Mouse (Mus musculus): ENCODE measurements at regions not wholly inside any gene's neighbourhood (a gene's known extent, or its start where the extent isn't known, plus 50 kb on each side); places are given as distances from the start of the nearest gene placed in this dataset.

GRCm38 (mm10) chr3:146337429-146337828, 67.0 kb upstream of the Ssx2ip start:
- no peak for DNase-seq (ENCODE audit: low spot score in 2 of 2)

GRCm38 (mm10) chr3:146337861-146338281, 66.6 kb upstream of the Ssx2ip start:
- no peak for DNase-seq (ENCODE audit: low spot score in 2 of 2)

GRCm38 (mm10) chr3:146338445-146338844, 66.0 kb upstream of the Ssx2ip start:
- no peak for DNase-seq (ENCODE audit: low spot score in 2 of 2)

GRCm38 (mm10) chr3:146340316-146341055, 64.0 kb upstream of the Ssx2ip start:
- DNase-seq (ENCODE audit: low spot score in 2 of 2), result no peak

DNA sequence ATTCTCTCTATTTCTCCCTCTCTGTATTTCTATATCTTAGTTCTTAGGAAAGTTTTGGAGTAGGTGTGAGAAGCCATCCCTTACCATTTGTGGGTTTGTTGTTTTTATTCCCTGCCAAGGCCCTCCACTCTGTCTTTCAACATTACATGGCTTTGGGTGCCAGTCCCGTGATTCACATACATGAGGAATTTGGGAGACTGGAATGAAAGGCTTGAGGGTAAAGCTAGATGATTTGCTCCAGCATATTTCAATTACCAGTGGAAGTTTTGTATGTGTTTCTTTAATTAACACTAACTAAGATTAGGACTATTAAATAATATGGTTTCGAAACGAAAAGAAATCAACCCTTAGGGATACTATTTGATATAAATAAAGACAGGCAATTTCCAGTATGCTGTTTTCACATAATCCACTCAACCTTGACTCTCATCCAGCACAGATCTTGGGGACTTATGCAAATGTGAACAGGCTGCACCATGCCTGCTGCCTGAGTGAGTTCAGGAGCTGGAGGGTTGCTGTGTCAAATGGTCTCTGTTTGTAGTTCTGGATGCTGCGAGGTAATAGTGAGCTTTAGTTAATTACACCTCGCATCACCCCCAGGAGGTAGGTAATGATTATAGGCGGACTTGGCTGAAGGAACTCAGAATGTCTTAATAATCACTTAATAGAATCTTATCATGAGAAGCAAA, 62.6 kb upstream of the Ssx2ip start:
- no peak for DNase-seq (ENCODE audit: low spot score in 2 of 2)

DNA sequence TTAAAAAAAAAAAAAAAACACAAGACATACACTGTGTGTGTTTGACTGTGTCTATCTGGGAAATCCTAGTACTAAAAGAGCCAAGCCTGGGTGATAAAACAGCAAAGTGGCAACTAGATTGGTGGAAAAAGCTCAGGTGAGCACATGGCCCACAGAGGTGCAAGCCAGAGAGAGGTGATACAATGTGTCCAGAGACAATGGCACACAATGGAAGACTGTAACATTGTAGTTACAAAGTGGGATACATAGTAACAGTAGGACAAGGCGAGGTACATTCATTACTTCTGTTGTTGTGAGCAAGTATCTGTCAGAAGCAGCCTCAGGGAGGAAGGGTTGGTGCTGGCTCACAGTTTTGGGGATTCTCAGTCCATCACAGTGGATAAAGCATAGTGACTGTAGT, 61.7 kb upstream of the Ssx2ip start:
- DNase-seq (ENCODE audit: low spot score in 2 of 2), result no peak

DNA sequence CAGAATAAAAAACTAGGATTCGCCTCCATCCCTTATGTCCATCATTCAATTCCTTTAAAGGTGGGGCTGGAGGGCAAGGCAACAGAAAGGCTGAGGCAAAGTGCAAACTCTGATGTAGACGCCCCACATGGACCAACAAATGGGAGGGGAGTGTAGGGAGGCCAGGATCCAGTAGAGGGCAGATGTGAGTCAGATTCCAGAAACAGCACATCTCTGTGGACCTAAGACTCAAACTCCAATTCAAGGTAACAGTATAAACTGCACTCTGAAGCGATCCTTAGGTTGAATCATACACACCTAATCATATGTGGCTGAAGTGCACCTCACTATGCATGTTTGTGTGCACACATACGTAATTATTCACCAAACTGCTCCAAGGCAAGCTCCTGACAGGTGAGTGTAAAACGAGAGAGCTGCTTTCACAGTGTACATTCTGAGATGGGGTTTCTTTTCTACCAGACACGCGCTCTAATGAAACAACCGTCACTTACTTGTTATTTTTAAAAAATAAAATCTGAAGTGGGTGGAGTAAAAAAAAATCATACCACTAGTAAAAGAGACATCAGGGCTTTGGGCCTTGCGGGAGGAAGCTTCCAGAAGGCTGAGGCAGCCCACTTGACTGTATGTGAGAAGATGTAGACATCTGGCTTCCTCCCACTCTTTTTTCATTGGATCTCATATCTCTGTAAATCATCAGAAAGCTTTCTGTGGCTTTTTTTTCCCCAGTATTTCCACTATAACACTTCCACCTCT, 60.6 kb upstream of the Ssx2ip start:
- peak; percentile 20 to 68 for DNase-seq (ENCODE audit: low spot score in 2 of 2)

GRCm38 (mm10) chr3:146344402-146345025, 59.9 kb upstream of the Ssx2ip start:
- DNase-seq (ENCODE audit: low spot score in 2 of 2), result no peak

DNA sequence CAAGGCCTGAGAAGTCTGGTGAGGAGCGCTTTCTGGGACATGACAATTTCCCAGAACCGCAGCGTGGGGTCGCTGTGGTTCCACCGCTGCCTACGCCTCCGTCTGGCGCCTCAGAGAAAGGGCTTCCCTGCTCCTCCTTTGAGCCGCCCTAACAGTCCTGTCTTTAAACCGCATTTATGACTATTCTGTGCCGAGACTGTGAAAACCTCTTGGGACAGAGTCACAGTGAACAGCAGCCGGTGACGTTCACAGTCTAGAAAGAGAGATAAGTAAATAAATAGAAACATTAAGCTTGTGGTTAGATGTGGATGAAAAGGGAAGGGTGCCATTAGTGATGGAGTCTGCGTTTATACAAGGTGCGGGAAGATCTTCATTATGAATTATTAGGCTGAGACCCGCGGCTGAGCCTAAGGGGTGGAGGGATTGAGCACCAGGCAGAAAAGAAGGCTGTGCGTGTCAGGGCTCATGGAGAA, 59.1 kb upstream of the Ssx2ip start:
- DNase-seq (ENCODE audit: low spot score in 2 of 2), result peak; percentile 23 to 64

GRCm38 (mm10) chr3:146345946-146346345, 58.5 kb upstream of the Ssx2ip start:
- no peak for DNase-seq (ENCODE audit: low spot score in 2 of 2)

DNA sequence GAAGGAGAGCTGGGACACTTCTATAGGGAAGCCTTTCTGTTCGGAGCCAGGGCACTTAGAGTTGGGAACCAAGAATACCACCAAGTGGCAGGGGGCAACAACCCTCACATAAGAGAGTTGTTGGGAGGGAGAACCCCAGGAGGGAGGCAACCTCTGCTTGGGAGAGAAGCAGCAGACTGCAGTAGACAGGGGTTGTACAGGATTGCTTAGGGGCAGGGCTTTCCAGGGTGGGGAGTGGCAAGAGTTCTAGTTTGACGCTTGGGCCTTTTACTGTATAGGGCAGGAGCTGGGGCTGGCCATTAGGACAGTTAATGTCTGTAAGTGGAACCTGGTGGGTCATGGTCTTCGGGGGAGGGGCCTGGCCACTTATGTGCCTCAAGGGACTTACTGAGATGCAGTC, 57.1 kb upstream of the Ssx2ip start:
- no peak for DNase-seq (ENCODE audit: low spot score in 2 of 2)

DNA sequence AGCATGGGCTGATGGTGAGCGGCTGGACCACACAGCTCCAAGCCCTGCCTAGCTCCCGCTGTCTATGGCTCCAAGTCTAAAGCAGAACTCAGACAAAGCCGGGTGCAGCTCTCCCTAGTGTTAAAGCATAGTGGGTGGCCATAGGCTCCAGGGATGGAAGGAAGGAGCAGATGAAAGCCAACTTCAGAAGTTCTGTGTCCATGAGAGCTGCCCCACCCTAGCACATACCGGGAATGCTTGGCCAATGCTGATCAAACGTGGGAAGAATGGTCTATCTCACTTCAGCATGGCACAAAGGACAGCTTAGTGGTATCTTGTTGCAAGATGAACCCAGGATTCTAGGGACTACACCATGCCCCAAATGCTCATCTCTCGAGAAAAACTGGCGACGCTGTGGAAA, 55.5 kb upstream of the Ssx2ip start:
- DNase-seq (ENCODE audit: low spot score in 2 of 2), result no peak

DNA sequence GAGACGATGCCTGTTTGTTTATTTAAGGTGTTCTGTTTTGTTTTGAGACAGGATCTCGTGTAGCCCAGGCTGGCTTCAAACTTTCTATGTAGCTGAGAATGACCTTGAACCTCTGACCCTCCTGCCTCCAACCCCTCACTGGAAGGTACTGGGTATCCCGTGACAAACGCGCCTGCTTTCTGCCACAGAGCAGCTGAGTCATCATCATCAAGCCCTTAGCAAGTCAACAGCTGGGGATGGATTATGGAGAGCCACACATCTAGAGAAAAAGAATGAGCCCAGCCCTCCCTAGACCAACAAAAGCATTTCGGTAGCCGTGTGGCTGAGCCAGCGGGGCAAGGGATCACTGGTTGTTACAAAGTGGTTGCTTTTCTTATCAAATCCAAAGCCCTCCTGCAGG, 55.0 kb upstream of the Ssx2ip start:
- DNase-seq (ENCODE audit: low spot score in 2 of 2), result no peak

GRCm38 (mm10) chr3:146350126-146350525, 54.3 kb upstream of the Ssx2ip start:
- DNase-seq (ENCODE audit: low spot score in 2 of 2), result no peak

GRCm38 (mm10) chr3:146351468-146351867, 53.0 kb upstream of the Ssx2ip start:
- DNase-seq (ENCODE audit: low spot score in 2 of 2), result no peak

DNA sequence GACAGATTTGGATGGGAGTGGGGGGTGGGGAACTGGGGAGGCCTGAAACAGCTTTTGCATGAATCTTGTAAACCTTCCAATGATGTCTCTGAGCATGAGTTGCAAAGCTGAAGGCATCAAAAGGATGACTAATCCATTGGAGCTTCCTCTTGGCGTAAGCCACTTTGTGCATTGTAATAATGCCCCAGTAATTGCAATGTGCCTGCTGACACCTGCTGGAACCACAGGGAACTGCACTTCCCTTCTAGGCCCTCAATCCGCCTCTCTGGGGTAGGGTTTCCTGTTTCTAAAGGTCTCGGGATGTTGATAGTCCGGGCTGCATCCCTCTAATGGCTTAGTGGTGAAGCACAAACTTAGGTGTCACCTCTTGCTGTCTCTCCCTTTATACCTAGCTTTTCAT, 52.3 kb upstream of the Ssx2ip start:
- DNase-seq (ENCODE audit: low spot score in 2 of 2), result peak in 1 of 2 experiments; percentile 67

- DNase-seq (ENCODE audit: low spot score in 2 of 2), result no peak
Observed at GRCm38 (mm10) chr3:146353961-146354360, 50.5 kb upstream of the Ssx2ip start.

Measured in spleen, postnatal 10 days (tissue).